Mouse (Mus musculus) neural tube, embryonic 11.5 days (tissue): Measurements from ENCODE around the gene Pla2g6. TPM values are rescaled to one million over a fixed set of nuclear protein-coding genes. Genes with fewer than 3 reads are reported as not detected.

Source experiments
- ATAC-seq: fragments of 200-750 bp; cut with Nextera tagmentation; 2 replicates; pipeline ENCODE4 v1.8.0; 2017; ENCODE audit warnings: moderate number of reproducible peaks, mild to moderate bottlenecking, moderate TSS enrichment, moderate library complexity; ENCODE audit not compliant: insufficient read depth, low FRiP score, low TSS enrichment
- DNase-seq: peaks from one replicate; pipeline ENCODE4 v3.0.0-alpha.2; 2015; ENCODE audit warnings: low spot score
- H3K27ac ChIP-seq: fragments of 300-500 bp; sonication (generic); 2 replicates; pipeline ENCODE4 v1.5.1; 2014; ENCODE audit warnings: low read depth, mild to moderate bottlenecking, low read length
- H3K27me3 ChIP-seq: fragments of 300-500 bp; sonication (generic); 2 replicates; pipeline ENCODE4 v1.6.1; 2014; ENCODE audit warnings: mild to moderate bottlenecking, low read length, mixed read lengths; ENCODE audit not compliant: control insufficient read depth, insufficient read depth
- H3K36me3 ChIP-seq: fragments of 300-500 bp; sonication (generic); 2 replicates; pipeline ENCODE4 v1.6.1; 2014; ENCODE audit warnings: mild to moderate bottlenecking, low read length, moderate library complexity, mixed read lengths; ENCODE audit not compliant: control insufficient read depth, insufficient read depth
- H3K4me1 ChIP-seq: fragments of 300-500 bp; sonication (generic); 2 replicates; pipeline ENCODE4 v1.6.1; 2014; ENCODE audit warnings: low read length, mixed read lengths; ENCODE audit not compliant: control insufficient read depth, insufficient read depth
- H3K4me2 ChIP-seq: fragments of 300-500 bp; sonication (generic); 2 replicates; pipeline ENCODE4 v1.6.1; 2014; ENCODE audit warnings: low read depth, mild to moderate bottlenecking, moderate library complexity
- H3K4me3 ChIP-seq: fragments of 300-500 bp; sonication (generic); 2 replicates; pipeline ENCODE4 v1.5.1; 2014; ENCODE audit warnings: low read depth, low read length
- H3K9ac ChIP-seq: fragments of 300-500 bp; sonication (generic); 2 replicates; pipeline ENCODE4 v1.6.1; 2014; ENCODE audit warnings: mild to moderate bottlenecking, low read length
- H3K9me3 ChIP-seq: fragments of 300-500 bp; sonication (generic); 2 replicates; pipeline ENCODE4 v1.6.1; 2016; ENCODE audit warnings: low read length; ENCODE audit not compliant: control insufficient read depth
- WGBS: fragments of 180-500 bp; shearing (Covaris S2); extraction: QIAGEN DNeasy Blood & Tissue Kit; methylation state at CpG from one replicate; pipeline ENCODE4 v1.1.7; 2014; 5-methylcytosine and 5-hydroxymethylcytosine counted together
- polyA plus RNA-seq: library from polyadenylated mRNA; unstranded; fragments of >200 nt; fragmentation: Nextera tagmentation; extraction: Ambion mirVana; gene quantifications from 2 replicates; pipeline ENCODE4 v1.2.1, GENCODE M21; 2014

The Pla2g6 gene
- polyA plus RNA-seq, 1 experiment from 2014 or later, result 21.9 TPM

GRCm38 (mm10) chr15:79354619-79355018, 26.4 kb upstream of the Pla2g6 start:
- H3K4me2 ChIP-seq, result no peak overlapping the region
- DNase-seq (no peak), ATAC-seq (no peak)
- no peak overlapping the region for H3K27ac ChIP-seq
- H3K36me3 ChIP-seq, result no peaks in the 10 kb centered on the region
- H3K9ac ChIP-seq, result no peak overlapping the region
- H3K9me3 ChIP-seq, result no peaks in the 10 kb centered on the region
- peaks cover 11% of the 10 kb centered on the region for H3K27me3 ChIP-seq
- H3K4me3 ChIP-seq, result no peak overlapping the region
- 83% methylated on average over 4 of the region's 4 CpGs for WGBS
- H3K4me1 ChIP-seq, result peaks cover 14% of the 10 kb centered on the region

GRCm38 (mm10) chr15:79353690-79354305, 25.6 kb upstream of the Pla2g6 start:
- no peaks in the 10 kb centered on the region for H3K9me3 ChIP-seq
- ATAC-seq, result no peak
- no peak overlapping the region for H3K27ac ChIP-seq
- H3K9ac ChIP-seq, result no peak overlapping the region
- no peak overlapping the region for H3K4me3 ChIP-seq
- H3K4me1 ChIP-seq, result peaks cover 14% of the 10 kb centered on the region
- peaks cover 12% of the 10 kb centered on the region for H3K27me3 ChIP-seq
- DNase-seq, result no peak
- 85% methylated on average over 5 of the region's 5 CpGs for WGBS
- no peak overlapping the region for H3K4me2 ChIP-seq
- H3K36me3 ChIP-seq, result no peaks in the 10 kb centered on the region

- ATAC-seq (no peak), DNase-seq (no peak)
- WGBS, result 92% methylated on average over 6 of the region's 6 CpGs
- Histone ChIP-seq H3K9me3 (no peaks in the 10 kb centered on the region), H3K27me3 (peaks cover 14% of the 10 kb centered on the region), H3K4me1 (peaks cover 13% of the 10 kb centered on the region), H3K4me3 (no peak overlapping the region), H3K4me2 (no peak overlapping the region), H3K9ac (no peak overlapping the region), H3K36me3 (no peaks in the 10 kb centered on the region), H3K27ac (no peak overlapping the region)
These were observed 24.3 kb upstream of the Pla2g6 start for GRCm38 (mm10) chr15:79352479-79352878.

- no peak for DNase-seq
- Histone ChIP-seq H3K9ac (no peak overlapping the region), H3K4me2 (no peak overlapping the region), H3K36me3 (no peaks in the 10 kb centered on the region), H3K27ac (no peak overlapping the region), H3K27me3 (peaks cover 6% of the 10 kb centered on the region), H3K4me1 (0 out of 2 replicates have a peak, but pooled peaks cover 4% of the 10 kb centered on the region), H3K9me3 (no peaks in the 10 kb centered on the region), H3K4me3 (no peak overlapping the region)
- no peak for ATAC-seq
- 34% methylated on average over 15 of the region's 15 CpGs for WGBS
These were observed 23.2 kb upstream of the Pla2g6 start for GRCm38 (mm10) chr15:79351331-79351767.

GRCm38 (mm10) chr15:79350866-79351265, 22.7 kb upstream of the Pla2g6 start:
- Histone ChIP-seq H3K9me3 (no peaks in the 10 kb centered on the region), H3K4me2 (no peak overlapping the region), H3K36me3 (no peaks in the 10 kb centered on the region), H3K4me3 (no peak overlapping the region), H3K4me1 (0 out of 2 replicates have a peak, but pooled peaks cover 4% of the 10 kb centered on the region), H3K9ac (no peak overlapping the region), H3K27ac (no peak overlapping the region), H3K27me3 (peaks cover 3% of the 10 kb centered on the region; the same call in 1 of the 2 replicates)
- DNase-seq (no peak), ATAC-seq (no peak)
- WGBS, result 91% methylated on average over 4 of the region's 4 CpGs

- H3K36me3 ChIP-seq, result no peaks in the 10 kb centered on the region
- H3K4me1 ChIP-seq, result 0 out of 2 replicates have a peak, but pooled peaks cover 4% of the 10 kb centered on the region
- H3K4me2 ChIP-seq, result peak overlapping the region; percentile 99
- no peak for DNase-seq
- H3K27me3 ChIP-seq, result peaks cover 3% of the 10 kb centered on the region; the same call in 1 of the 2 replicates
- 81% methylated on average over 8 of the region's 8 CpGs for WGBS
- H3K9ac ChIP-seq, result no peak overlapping the region
- ATAC-seq, result no peak
- no peak overlapping the region for H3K27ac ChIP-seq
- no peaks in the 10 kb centered on the region for H3K9me3 ChIP-seq
- H3K4me3 ChIP-seq, result peak overlapping the region; percentile 77; the same call in 1 of the 2 replicates
These were observed 20.5 kb upstream of the Pla2g6 start for GRCm38 (mm10) chr15:79348651-79349050.

- Histone ChIP-seq H3K9me3 (no peaks in the 10 kb centered on the region), H3K27ac (peak overlapping the region; percentile 80), H3K4me1 (0 out of 2 replicates have a peak, but pooled peaks cover 4% of the 10 kb centered on the region), H3K4me3 (peak overlapping the region; percentile 77), H3K9ac (peak overlapping the region; percentile 71), H3K27me3 (peaks cover 3% of the 10 kb centered on the region; the same call in 1 of the 2 replicates), H3K36me3 (no peaks in the 10 kb centered on the region), H3K4me2 (peak overlapping the region; percentile 99)
- DNase-seq, result peak; percentile 41
- under 1% methylated on average over 42 of the region's 46 CpGs for WGBS
- peak; percentile 54 for ATAC-seq
These were observed 19.8 kb upstream of the Pla2g6 start for GRCm38 (mm10) chr15:79347845-79348506.

- Histone ChIP-seq H3K4me1 (0 out of 2 replicates have a peak, but pooled peaks cover 4% of the 10 kb centered on the region), H3K9me3 (no peaks in the 10 kb centered on the region), H3K9ac (peak overlapping the region; percentile 71), H3K36me3 (no peaks in the 10 kb centered on the region), H3K27ac (peak overlapping the region; percentile 80), H3K27me3 (peaks cover 3% of the 10 kb centered on the region; the same call in 1 of the 2 replicates), H3K4me2 (peak overlapping the region; percentile 99), H3K4me3 (peak overlapping the region; percentile 77)
- WGBS, result under 1% methylated on average over 55 of the region's 61 CpGs
- ATAC-seq (peak; percentile 87), DNase-seq (peak; percentile 95)
These were observed 19.1 kb upstream of the Pla2g6 start for GRCm38 (mm10) chr15:79347165-79347844.
